Comparison of ENCODE assay signal across 12 mouse cellular contexts in the genomic region with DNA sequence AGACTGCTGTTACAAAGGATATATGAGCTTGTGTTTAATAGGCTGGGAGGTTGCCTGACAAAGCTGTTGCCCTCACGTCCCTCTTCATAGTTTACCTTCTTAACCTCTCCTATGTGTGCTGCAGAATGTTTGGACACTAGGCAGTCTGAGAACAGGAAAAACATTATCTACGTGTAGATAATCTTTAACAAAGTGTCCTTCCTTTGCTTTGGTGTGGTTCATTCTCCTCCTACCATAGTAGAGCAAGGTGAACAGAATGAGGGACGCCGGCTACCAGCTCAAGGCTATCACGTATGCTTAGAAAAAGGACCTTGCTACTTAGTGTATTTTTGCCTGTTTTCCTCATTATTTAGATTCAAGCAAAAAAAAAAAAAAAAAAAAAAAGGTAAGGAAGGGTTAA.
"Had no signal": no experiment of that assay in that cellular context is flagged by ENCODE, and none has a peak within 500 bp of the region (broad histone marks: within the 10 kb centered on the region; RNA-seq: fewer than 3 reads in every experiment).

No protein-coding gene starts in this region.

- H3K4me2 ChIP-seq: intestine, embryonic 15.5 days; liver, embryonic 13.5 days; midbrain, embryonic 11.5 days had no signal

- DNase-seq: layer of hippocampus, postnatal 36 days; liver, embryonic 13.5 days; lung, adult 2 months; lung, postnatal 14 days; lung, postnatal 4 days; midbrain, embryonic 14.5 days; thymus, adult 18-20 months; thymus, postnatal 36 days had no signal

- H3K4me3 ChIP-seq: intestine, embryonic 15.5 days; left cerebral cortex, adult 2 months; liver, embryonic 13.5 days had no signal

- ATAC-seq: hindbrain, embryonic 16.5 days; intestine, embryonic 15.5 days had no signal

- H3K9ac ChIP-seq: intestine, embryonic 15.5 days; liver, embryonic 13.5 days had no signal

- H3K27ac ChIP-seq: intestine, embryonic 15.5 days; left cerebral cortex, adult 2 months; liver, embryonic 13.5 days had no signal

- H3K9me3 ChIP-seq: intestine, embryonic 15.5 days; liver, embryonic 13.5 days had no signal

- H3K36me3 ChIP-seq: intestine, embryonic 15.5 days; liver, embryonic 13.5 days had no signal

- H3K27me3 ChIP-seq: intestine, embryonic 15.5 days; liver, embryonic 13.5 days had no signal
